Mouse (Mus musculus): ENCODE results near the gene Qser1. TPM values are rescaled to one million over a fixed set of nuclear protein-coding genes. Genes with fewer than 3 reads are reported as not detected.

Qser1 gene
- polyA plus RNA-seq, 1 experiment from 2014 or later, result 10.3 TPM

GRCm38 (mm10) chr2:104710670-104711370 is 105.7 kb downstream of the Qser1 start:
- H3K36me3 ChIP-seq, result peaks cover 3% of the 10 kb centered on the region; the same call in 1 of the 2 replicates
- H3K4me1 ChIP-seq (replicated peaks), result peaks cover 21% of the 10 kb centered on the region
- peak overlapping the region; percentile 64 for H3K4me2 ChIP-seq
- H3K9ac ChIP-seq (replicated peaks), result peak overlapping the region; percentile 90
- no peaks in the 10 kb centered on the region for H3K9me3 ChIP-seq
- H3K27ac ChIP-seq, result no peak overlapping the region
- no peak for ATAC-seq (ENCODE audit: insufficient number of reproducible peaks, insufficient read depth, low FRiP score, low TSS enrichment, low read depth)
- peak overlapping the region; percentile 87 for H3K4me3 ChIP-seq (replicated peaks)
- WGBS, result 40% methylated on average over 6 of the region's 6 CpGs
- H3K27me3 ChIP-seq, result 0 out of 2 replicates have a peak, but pooled peaks cover 6% of the 10 kb centered on the region

GRCm38 (mm10) chr2:104709786-104710337 is 106.7 kb downstream of the Qser1 start:
- Histone ChIP-seq H3K4me1 (replicated peaks) (peaks cover 21% of the 10 kb centered on the region), H3K27ac (no peak overlapping the region), H3K36me3 (peaks cover 11% of the 10 kb centered on the region), H3K9ac (replicated peaks) (no peak overlapping the region), H3K27me3 (0 out of 2 replicates have a peak, but pooled peaks cover 6% of the 10 kb centered on the region), H3K4me3 (replicated peaks) (no peak overlapping the region), H3K9me3 (no peaks in the 10 kb centered on the region), H3K4me2 (no peak overlapping the region)
- WGBS, result 78% methylated on average over 6 of the region's 6 CpGs
- no peak for ATAC-seq (ENCODE audit: insufficient number of reproducible peaks, insufficient read depth, low FRiP score, low TSS enrichment, low read depth)

Other genes starting within 250 kb of the Qser1 start
- 100 and 107 TPM in 2 replicates for gene Cstf3, start 226.2 kb downstream of the Qser1 start, polyA plus RNA-seq (2016; fragmentation: Nextera tagmentation; extraction: Ambion mirVana)
- gene Tcp11l1, start 104.6 kb downstream of the Qser1 start, polyA plus RNA-seq (2016; fragmentation: Nextera tagmentation; extraction: Ambion mirVana), result 77.5 and 79.3 TPM in 2 replicates
- gene Pin1rt1, start 100.4 kb downstream of the Qser1 start, polyA plus RNA-seq (2016; fragmentation: Nextera tagmentation; extraction: Ambion mirVana), result 0.24 TPM in 1 of 2 replicates, not detected in the other
- 4.0 and 4.5 TPM in 2 replicates for gene Depdc7, start 73.9 kb downstream of the Qser1 start, polyA plus RNA-seq (2016; fragmentation: Nextera tagmentation; extraction: Ambion mirVana)
- 1.1 and 1.2 TPM in 2 replicates for gene Prrg4, start 33.1 kb upstream of the Qser1 start, polyA plus RNA-seq (2016; fragmentation: Nextera tagmentation; extraction: Ambion mirVana)
- 8.2 and 9.1 TPM in 2 replicates for gene Ccdc73, start 51.0 kb upstream of the Qser1 start, polyA plus RNA-seq (2016; fragmentation: Nextera tagmentation; extraction: Ambion mirVana)
- 311 and 313 TPM in 2 replicates for gene Eif3m, start 200.3 kb upstream of the Qser1 start, polyA plus RNA-seq (2016; fragmentation: Nextera tagmentation; extraction: Ambion mirVana)